Mouse (Mus musculus): ENCODE results near the gene Nfkbie. TPM values are rescaled to one million over a fixed set of nuclear protein-coding genes. Genes with fewer than 3 reads are reported as not detected.

Nfkbie gene
- total and polyA plus RNA-seq, 3 experiments = 78.7 to 136 (median 90.0) TPM

- H3K4me3 ChIP-seq (replicated peaks in 1 of 3; ENCODE audit: low read depth in 2 of 3, low read length in 2 of 3, poor library complexity in 1 of 3) = no peak overlapping the region
- dilution Hi-C loops (cut with MboI; ENCODE audit: extremely low pct_ligation_motif_present, extremely low pct_unique_long_range_greater_than_20kb, low sequenced_read_pairs) = no loop called here
- no peaks in the 10 kb centered on the region for H3K36me3 ChIP-seq (replicated peaks in 1 of 2; ENCODE audit: control insufficient read depth in 1 of 2, insufficient read depth in 1 of 2, low read length in 1 of 2)
- peaks cover 1% of the 10 kb centered on the region for H3K27me3 ChIP-seq (replicated peaks)
- DNase-seq (ENCODE audit: extremely low read depth) = no peak
- peaks cover 15 to 44% of the 10 kb centered on the region in 2 experiments for H3K4me1 ChIP-seq (ENCODE audit: control insufficient read depth in 1 of 2, insufficient read depth in 2 of 2)
- 0 out of 2 replicates have a peak, but pooled peaks cover 3% of the 10 kb centered on the region for H3K79me2 ChIP-seq (replicated peaks; ENCODE audit: control insufficient read depth, extremely low read depth, insufficient read depth, poor library complexity, severe bottlenecking)
- TF ChIP-seq ZKSCAN1 (IDR thresholded peaks at IDR 0.05; ENCODE audit: borderline replicate concordance, low read depth, low read length) = no peak
- TF ChIP-seq USF1 (IDR thresholded peaks at IDR 0.05; ENCODE audit: low read depth, low read length) = no peak
- no peak for TF ChIP-seq ZC3H11A (IDR thresholded peaks at IDR 0.05; ENCODE audit: low read depth, low read length)
- no peak for TF ChIP-seq KAT2A (IDR thresholded peaks at IDR 0.05; ENCODE audit: insufficient replicate concordance, low read length)
- no peak for TF ChIP-seq MXI1 (IDR thresholded peaks at IDR 0.05; ENCODE audit: low read depth, low read length)
- TF ChIP-seq JUND (conservative IDR thresholded peaks at IDR 0.05; ENCODE audit: low read depth, low read length) = no peak
- no peak for TF ChIP-seq GABPA (IDR thresholded peaks at IDR 0.05; ENCODE audit: insufficient replicate concordance, low read depth, low read length)
- TF ChIP-seq MYC (IDR thresholded peaks at IDR 0.05; ENCODE audit: low read depth, low read length) = no peak
- TF ChIP-seq USF2 (conservative IDR thresholded peaks at IDR 0.05; ENCODE audit: low read depth, low read length) = no peak
- TF ChIP-seq EP300 (IDR thresholded peaks at IDR 0.05; ENCODE audit: low read length) = no peak
- no peak for TF ChIP-seq ZNF384 (IDR thresholded peaks at IDR 0.05; ENCODE audit: low read depth, low read length)
- TF ChIP-seq PAX5 (IDR thresholded peaks at IDR 0.05; ENCODE audit: low read length) = no peak
- TF ChIP-seq ELF1 (IDR thresholded peaks at IDR 0.05; ENCODE audit: low read depth, low read length) = no peak
- TF ChIP-seq BHLHE40 (IDR thresholded peaks at IDR 0.05; ENCODE audit: low read depth, low read length) = no peak
- TF ChIP-seq NRF1 (IDR thresholded peaks at IDR 0.05; ENCODE audit: low read depth, low read length) = no peak
- TF ChIP-seq RCOR1 (conservative IDR thresholded peaks at IDR 0.05; ENCODE audit: low read depth, low read length) = no peak
- no peak for TF ChIP-seq MAX (IDR thresholded peaks at IDR 0.05; ENCODE audit: low read length)
- no peak for TF ChIP-seq RAD21 (IDR thresholded peaks at IDR 0.05; ENCODE audit: low read depth, low read length)
- TF ChIP-seq UBTF (IDR thresholded peaks at IDR 0.05; ENCODE audit: low read depth, low read length) = no peak
- no peak overlapping the region for H3K27ac ChIP-seq (ENCODE audit: insufficient read depth, low read depth)
- H3K9ac ChIP-seq (ENCODE audit: insufficient read depth, low read depth) = no peak overlapping the region
- in situ Hi-C loops (cut with MboI; ENCODE audit: low pct_ligation_motif_present, low pct_unique_long_range_greater_than_20kb, low sequenced_read_pairs) = no loop called here
- no peaks in the 10 kb centered on the region for H3K9me3 ChIP-seq (replicated peaks; ENCODE audit: low read length)
- no peak overlapping the region for H3K4me2 ChIP-seq (ENCODE audit: insufficient read depth, low read depth, poor library complexity, severe bottlenecking)
Measured at GRCm38 (mm10) chr17:45598376-45598775, 42.9 kb downstream of the Nfkbie start.

DNA sequence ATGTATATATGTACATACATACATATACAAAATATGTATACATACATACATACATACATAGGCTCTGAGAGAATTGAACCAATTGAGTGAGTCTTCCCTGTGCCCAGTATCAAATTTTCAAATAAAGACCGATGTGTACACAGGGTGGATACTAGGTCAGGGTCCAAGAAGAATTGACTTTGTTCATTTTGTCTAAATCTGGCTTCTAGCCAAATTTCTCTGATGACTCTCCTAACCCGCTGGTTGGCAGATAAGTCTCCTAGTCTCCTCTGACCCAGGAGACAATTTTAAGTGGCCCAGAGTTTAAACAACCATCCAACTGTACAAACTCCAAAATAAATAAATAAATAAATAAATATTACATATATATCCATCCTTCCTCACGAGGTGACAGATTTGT, 43.4 kb downstream of the Nfkbie start:
- peak overlapping the region; percentile 70; the same call in 1 of the 2 replicates for H3K4me2 ChIP-seq (ENCODE audit: insufficient read depth, low read depth, poor library complexity, severe bottlenecking)
- TF ChIP-seq ZNF384 (IDR thresholded peaks at IDR 0.05; ENCODE audit: low read depth, low read length) (no peak), EP300 (IDR thresholded peaks at IDR 0.05; ENCODE audit: low read length) (no peak), E2F4 (IDR thresholded peaks at IDR 0.05; ENCODE audit: insufficient replicate concordance, low read depth, low read length) (no peak), MAFK (IDR thresholded peaks at IDR 0.05; ENCODE audit: insufficient replicate concordance, low read length) (no peak), JUN (IDR thresholded peaks at IDR 0.05; ENCODE audit: insufficient read depth, low read depth, low read length) (no peak), GABPA (IDR thresholded peaks at IDR 0.05; ENCODE audit: insufficient replicate concordance, low read depth, low read length) (no peak), TCF12 (IDR thresholded peaks at IDR 0.05; ENCODE audit: low read depth, low read length) (no peak), ZKSCAN1 (IDR thresholded peaks at IDR 0.05; ENCODE audit: borderline replicate concordance, low read depth, low read length) (no peak), SIN3A (IDR thresholded peaks at IDR 0.05; ENCODE audit: low read length) (no peak), MEF2A (IDR thresholded peaks at IDR 0.05; ENCODE audit: borderline replicate concordance, low read depth, low read length) (no peak), MYC (IDR thresholded peaks at IDR 0.05; ENCODE audit: low read depth, low read length) (no peak), PAX5 (IDR thresholded peaks at IDR 0.05; ENCODE audit: low read length) (no peak), CHD2 (IDR thresholded peaks at IDR 0.05; ENCODE audit: low read length) (no peak), ZMIZ1 (IDR thresholded peaks at IDR 0.05; ENCODE audit: low read depth, low read length) (no peak), UBTF (IDR thresholded peaks at IDR 0.05; ENCODE audit: low read depth, low read length) (no peak), SMC3 (IDR thresholded peaks at IDR 0.05; ENCODE audit: low read depth, low read length) (no peak), TBP (conservative IDR thresholded peaks at IDR 0.05; ENCODE audit: low read depth, low read length) (no peak), MAZ (IDR thresholded peaks at IDR 0.05; ENCODE audit: low read depth, low read length) (no peak), JUND (conservative IDR thresholded peaks at IDR 0.05; ENCODE audit: low read depth, low read length) (no peak), ELF1 (IDR thresholded peaks at IDR 0.05; ENCODE audit: low read depth, low read length) (no peak)
- in situ Hi-C loops (cut with MboI; ENCODE audit: low pct_ligation_motif_present, low pct_unique_long_range_greater_than_20kb, low sequenced_read_pairs) (no loop called here), dilution Hi-C loops (cut with MboI; ENCODE audit: extremely low pct_ligation_motif_present, extremely low pct_unique_long_range_greater_than_20kb, low sequenced_read_pairs) (no loop called here)
- H3K79me2 ChIP-seq (replicated peaks; ENCODE audit: control insufficient read depth, extremely low read depth, insufficient read depth, poor library complexity, severe bottlenecking) = 0 out of 2 replicates have a peak, but pooled peaks cover 3% of the 10 kb centered on the region
- DNase-seq (ENCODE audit: extremely low read depth) = no peak
- H3K4me1 ChIP-seq (ENCODE audit: control insufficient read depth in 1 of 2, insufficient read depth in 2 of 2) = peaks cover 10 to 39% of the 10 kb centered on the region in 2 experiments
- H3K27me3 ChIP-seq (replicated peaks) = peaks cover 1% of the 10 kb centered on the region
- H3K27ac ChIP-seq (ENCODE audit: insufficient read depth, low read depth) = no peak overlapping the region
- no peaks in the 10 kb centered on the region for H3K36me3 ChIP-seq (replicated peaks in 1 of 2; ENCODE audit: control insufficient read depth in 1 of 2, insufficient read depth in 1 of 2, low read length in 1 of 2)
- H3K4me3 ChIP-seq (replicated peaks in 1 of 3; ENCODE audit: low read depth in 2 of 3, low read length in 2 of 3, poor library complexity in 1 of 3) = no peak overlapping the region
- H3K9ac ChIP-seq (ENCODE audit: insufficient read depth, low read depth) = no peak overlapping the region
- no peaks in the 10 kb centered on the region for H3K9me3 ChIP-seq (replicated peaks; ENCODE audit: low read length)

Measured in CH12.LX (cell line).